Mouse (Mus musculus): ENCODE measurements around the gene Ppp2r5e.

The Ppp2r5e gene

GRCm38 (mm10) chr12:75596154-75597002, at the start of gene Ppp2r5e:
Ppp2r5e (minus strand) TSS chr12:75596245.
- peak; percentile 100 for DNase-seq

DNA sequence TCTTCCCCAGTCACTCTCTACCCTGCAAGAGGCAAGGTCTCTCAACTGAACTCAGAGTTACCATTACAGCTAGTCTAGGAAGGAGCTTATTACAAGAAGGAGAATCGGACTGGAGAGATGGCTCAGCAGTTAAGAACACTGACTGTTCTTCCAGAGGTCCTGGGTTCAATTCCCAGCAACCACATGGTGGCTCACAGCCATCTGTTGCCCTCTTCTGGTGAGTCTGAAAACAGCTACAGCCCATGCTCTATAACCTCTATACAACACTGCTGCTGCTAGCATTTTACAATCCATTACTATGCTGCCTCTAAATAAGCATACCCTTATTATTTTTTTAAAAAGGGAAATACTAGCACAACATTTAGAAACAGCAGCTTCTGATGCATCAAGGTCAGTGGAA, 49.7 kb upstream of the Ppp2r5e start:
- DNase-seq, result no peak

GRCm38 (mm10) chr12:75641726-75642125, 45.7 kb upstream of the Ppp2r5e start:
- no peak for DNase-seq

DNA sequence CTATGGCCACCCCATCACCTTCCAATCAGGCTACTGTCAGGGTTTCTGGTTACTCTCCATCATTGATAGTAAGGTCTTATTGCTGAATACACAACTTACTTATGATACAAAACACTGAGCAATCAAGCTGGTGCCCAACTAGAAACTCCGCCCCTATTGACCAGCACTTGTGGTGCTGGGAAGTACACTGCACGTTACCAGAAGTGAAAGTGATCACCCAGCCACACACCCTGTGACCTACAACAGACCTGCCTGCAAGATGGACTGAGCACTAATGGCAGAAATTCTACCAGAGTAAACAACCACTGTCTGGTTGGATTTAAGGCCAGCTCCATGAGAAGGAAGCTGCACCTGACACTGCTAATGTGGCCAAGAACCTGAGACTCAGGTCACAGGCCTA, 42.3 kb upstream of the Ppp2r5e start:
- no peak for DNase-seq

- no peak for DNase-seq
These were observed 41.1 kb upstream of the Ppp2r5e start for GRCm38 (mm10) chr12:75637103-75637502.

GRCm38 (mm10) chr12:75635771-75636430, 39.9 kb upstream of the Ppp2r5e start:
- no peak for DNase-seq

- no peak for DNase-seq
These were observed 33.6 kb upstream of the Ppp2r5e start for GRCm38 (mm10) chr12:75629618-75630017.

- DNase-seq, result no peak
These were observed 27.2 kb upstream of the Ppp2r5e start for GRCm38 (mm10) chr12:75623292-75623691.

GRCm38 (mm10) chr12:75622835-75623234, 26.8 kb upstream of the Ppp2r5e start:
- DNase-seq, result no peak

GRCm38 (mm10) chr12:75616841-75617240, 20.8 kb upstream of the Ppp2r5e start:
- DNase-seq, result no peak

DNA sequence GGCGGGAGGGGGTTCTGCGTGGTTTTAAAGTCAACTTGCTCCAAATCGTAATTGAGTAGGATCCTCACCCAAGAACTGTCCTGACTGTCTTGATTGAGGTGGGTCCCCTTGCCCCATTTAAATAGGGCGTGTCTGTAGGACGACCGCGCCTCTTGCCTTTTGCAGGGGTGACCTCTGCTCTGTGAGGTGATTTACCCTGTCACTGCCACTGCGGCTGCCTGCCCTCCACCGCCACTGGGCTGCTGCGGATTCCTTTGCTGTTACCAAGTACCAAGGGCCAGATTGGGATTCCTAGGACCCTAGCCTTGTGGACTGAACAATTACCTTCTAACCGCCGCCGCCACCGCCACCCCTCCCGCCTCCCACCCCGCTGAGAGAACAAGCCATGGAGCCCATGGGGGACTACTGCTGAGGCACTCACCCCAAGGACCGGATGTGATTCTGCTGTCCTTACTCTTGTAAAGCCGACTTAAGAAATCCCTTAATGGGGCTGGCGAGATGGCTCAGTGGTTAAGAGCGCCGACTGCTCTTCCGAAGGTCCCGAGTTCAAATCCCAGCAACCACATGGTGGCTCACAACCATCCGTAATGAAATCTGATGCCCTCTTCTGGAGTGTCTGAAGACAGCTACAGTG, 20.2 kb upstream of the Ppp2r5e start:
- no peak for DNase-seq

- no peak for DNase-seq
These were observed 19.5 kb upstream of the Ppp2r5e start for GRCm38 (mm10) chr12:75615556-75615955.

DNA sequence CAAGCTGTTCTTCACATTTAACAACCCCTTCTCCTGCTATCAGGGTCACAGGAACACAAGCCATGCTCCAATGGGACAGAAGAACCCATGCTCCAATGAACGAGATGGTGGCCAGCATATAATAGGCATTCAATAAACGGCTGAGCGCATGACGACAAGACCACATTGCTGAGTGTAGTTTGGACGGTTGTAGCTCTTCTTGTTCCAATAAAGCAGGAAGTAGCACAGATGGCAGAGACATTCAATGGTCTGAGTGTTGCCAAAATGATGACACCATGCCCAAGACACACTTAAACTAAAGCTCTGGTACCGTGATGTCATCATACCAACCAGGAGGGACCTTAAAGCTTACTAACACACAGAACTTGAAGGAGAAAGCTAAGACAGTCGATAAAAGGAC, 16.7 kb upstream of the Ppp2r5e start:
- peak; percentile 15 for DNase-seq

DNA sequence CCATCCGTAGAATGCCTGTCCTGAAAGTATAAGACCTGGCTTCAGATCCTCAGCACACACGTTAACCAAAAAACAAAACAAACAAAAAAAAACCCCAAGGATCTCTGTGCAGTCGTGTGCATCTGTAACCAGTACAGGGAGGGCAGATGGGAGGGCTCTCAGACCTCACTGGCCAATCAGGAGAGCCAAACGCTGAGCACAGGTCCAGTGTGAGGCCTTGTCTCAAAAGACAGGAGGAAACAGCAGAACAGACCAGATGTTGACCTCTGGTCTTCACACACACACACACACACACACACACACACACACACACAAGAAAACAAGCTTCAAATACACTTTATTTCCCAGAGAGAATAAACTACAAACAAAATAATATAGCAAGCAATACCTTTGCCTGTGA, 3.4 kb upstream of the Ppp2r5e start:
- DNase-seq, result no peak

DNA sequence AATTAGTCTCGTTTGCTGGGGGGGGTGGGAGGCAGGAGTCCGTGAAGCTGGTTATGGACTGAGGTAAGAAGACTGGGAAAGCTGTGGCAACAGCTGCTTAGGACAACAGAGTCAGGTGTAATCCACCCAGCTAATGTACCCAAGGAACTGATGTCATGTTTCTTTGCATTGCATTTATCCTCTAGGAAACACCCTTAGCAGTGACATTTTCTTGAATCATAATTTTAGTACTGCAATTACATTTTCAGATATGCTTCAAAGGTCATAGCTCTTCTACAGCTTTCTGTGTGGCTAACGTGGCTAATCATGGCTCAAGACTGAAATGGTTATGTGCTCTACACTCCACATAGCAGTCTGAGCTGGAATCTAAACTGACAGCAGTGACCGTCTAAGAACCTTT, 2.9 kb upstream of the Ppp2r5e start:
- no peak for DNase-seq

GRCm38 (mm10) chr12:75597707-75598106, 1.7 kb upstream of the Ppp2r5e start:
- DNase-seq, result no peak

GRCm38 (mm10) chr12:75595291-75596153, 523 bp downstream of the Ppp2r5e start:
- peak; percentile 35 for DNase-seq

GRCm38 (mm10) chr12:75594404-75594803, 1.6 kb downstream of the Ppp2r5e start:
- no peak for DNase-seq

DNA sequence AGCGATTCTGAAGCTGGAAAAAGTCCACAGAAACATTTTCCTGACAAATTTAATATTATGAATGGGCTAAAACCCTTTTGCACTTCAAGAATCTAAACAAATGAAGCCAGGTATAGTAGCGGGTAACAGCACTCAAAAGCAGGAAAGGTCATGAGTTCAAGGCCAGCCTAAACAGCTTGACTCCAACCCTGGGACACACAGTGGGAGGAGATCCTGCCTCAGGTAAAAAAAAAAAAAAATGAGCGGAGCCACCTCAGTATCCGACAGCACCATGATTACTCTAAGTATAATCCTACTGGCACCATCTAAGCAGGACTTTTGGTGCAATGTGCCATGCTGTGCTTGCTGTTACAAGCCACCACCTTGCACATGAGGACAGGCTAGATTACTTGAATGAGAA, 2.2 kb downstream of the Ppp2r5e start:
- no peak for DNase-seq

DNA sequence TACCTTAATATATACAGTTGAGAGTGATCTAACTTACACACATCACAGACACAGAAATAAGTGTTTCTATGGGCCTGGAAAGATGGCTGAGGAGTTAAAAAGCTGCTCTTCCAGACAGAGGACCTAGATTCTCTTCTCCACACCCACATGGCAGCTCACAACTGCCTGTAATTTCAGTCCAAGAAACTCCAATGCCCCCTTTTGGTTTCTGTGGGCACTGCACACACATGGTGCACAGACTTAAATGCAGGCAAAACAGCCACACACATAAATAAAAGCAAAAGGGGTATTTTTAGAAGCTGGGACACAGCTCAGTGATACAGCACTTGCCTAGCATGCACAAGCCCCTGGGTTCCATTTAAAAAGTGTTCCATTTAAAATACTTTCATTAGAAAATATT, 8.5 kb downstream of the Ppp2r5e start:
- no peak for DNase-seq

DNA sequence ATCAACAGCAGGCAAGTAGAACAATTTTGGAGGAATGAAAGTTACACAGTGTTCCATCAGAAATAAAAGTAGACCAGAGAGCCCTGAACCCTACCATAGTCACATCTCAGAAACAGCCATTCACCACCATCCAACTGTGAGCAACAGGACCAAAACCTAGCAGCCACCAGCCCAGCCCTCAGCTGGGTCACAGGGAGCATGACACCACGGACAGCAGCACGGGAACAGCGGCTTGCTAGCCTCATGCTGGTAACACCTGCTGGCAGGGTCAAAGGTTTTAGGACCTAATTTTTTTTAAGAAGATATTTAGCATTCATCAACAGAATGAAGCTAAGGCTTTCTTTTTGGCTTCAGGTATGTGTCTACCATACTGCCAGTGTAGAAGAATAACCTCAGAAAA, 12.3 kb downstream of the Ppp2r5e start:
- DNase-seq, result no peak

- no peak for DNase-seq
These were observed 17.0 kb downstream of the Ppp2r5e start for GRCm38 (mm10) chr12:75579076-75579475.

- DNase-seq, result no peak
These were observed 18.8 kb downstream of the Ppp2r5e start for GRCm38 (mm10) chr12:75577255-75577654.

All from right cerebral cortex, postnatal 4 days (tissue).